Mouse (Mus musculus) forebrain, embryonic 15.5 days (tissue): ENCODE measurements around the gene Igfals. TPM values are rescaled to one million over a fixed set of nuclear protein-coding genes. Genes with fewer than 3 reads are reported as not detected.

ENCODE experiments used
- polyA plus RNA-seq: library from polyadenylated mRNA; unstranded; fragments of >200 nt; fragmentation: Nextera tagmentation; extraction: Ambion mirVana; gene quantifications from 2 replicates; pipeline ENCODE4 v1.2.1, GENCODE M21; 2015

Igfals gene
- polyA plus RNA-seq, 1 experiment from 2014 or later: 0.11 TPM

Other genes with a start within 250 kb of the Igfals start
- 68.7 and 75.6 TPM in 2 replicates for gene Tsc2, start 233.4 kb upstream of the Igfals start, polyA plus RNA-seq
- 12.5 and 12.7 TPM in 2 replicates for gene Nthl1, start 233.3 kb upstream of the Igfals start, polyA plus RNA-seq
- gene Slc9a3r2, start 215.7 kb upstream of the Igfals start, polyA plus RNA-seq: 26.7 and 27.6 TPM in 2 replicates
- not detected in 2 replicates for gene Npw, start 207.5 kb upstream of the Igfals start, polyA plus RNA-seq
- gene Zfp598, start 196.3 kb upstream of the Igfals start, polyA plus RNA-seq: 19.1 and 20.9 TPM in 2 replicates
- gene Syngr3, start 176.0 kb upstream of the Igfals start, polyA plus RNA-seq: 134 and 145 TPM in 2 replicates
- 38.7 TPM in 2 replicates for gene Gfer, start 169.8 kb upstream of the Igfals start, polyA plus RNA-seq
- 1.4 and 2.0 TPM in 2 replicates for gene Noxo1, start 169.8 kb upstream of the Igfals start, polyA plus RNA-seq
- gene Tbl3, start 158.3 kb upstream of the Igfals start, polyA plus RNA-seq: 79.5 and 83.9 TPM in 2 replicates
- gene Rnf151, start 147.9 kb upstream of the Igfals start, polyA plus RNA-seq: not detected in 2 replicates
- 816 and 846 TPM in 2 replicates for gene Rps2, start 147.9 kb upstream of the Igfals start, polyA plus RNA-seq
- 249 and 261 TPM in 2 replicates for gene Ndufb10, start 141.5 kb upstream of the Igfals start, polyA plus RNA-seq
- not detected in 2 replicates for gene Rpl3l, start 138.2 kb upstream of the Igfals start, polyA plus RNA-seq
- 20.5 and 22.5 TPM in 2 replicates for gene Msrb1, start 129.4 kb upstream of the Igfals start, polyA plus RNA-seq
- not detected in 2 replicates for gene Hs3st6, start 113.0 kb upstream of the Igfals start, polyA plus RNA-seq
- gene Meiob, start 61.7 kb upstream of the Igfals start, polyA plus RNA-seq: not detected in 2 replicates
- 45.1 and 45.7 TPM in 2 replicates for gene Hagh, start 25.9 kb upstream of the Igfals start, polyA plus RNA-seq
- gene Fahd1, start 15.6 kb upstream of the Igfals start, polyA plus RNA-seq: 16.0 and 16.8 TPM in 2 replicates
- gene Nubp2, start 20.4 kb downstream of the Igfals start, polyA plus RNA-seq: 73.2 and 74.2 TPM in 2 replicates
- 81.5 and 82.5 TPM in 2 replicates for gene Spsb3, start 20.6 kb downstream of the Igfals start, polyA plus RNA-seq
- gene Eme2, start 29.1 kb downstream of the Igfals start, polyA plus RNA-seq: 32.8 and 34.6 TPM in 2 replicates
- 77.6 and 82.2 TPM in 2 replicates for gene Mrps34, start 29.1 kb downstream of the Igfals start, polyA plus RNA-seq
- gene Nme3, start 30.5 kb downstream of the Igfals start, polyA plus RNA-seq: 69.6 and 72.6 TPM in 2 replicates
- 89.4 and 90.6 TPM in 2 replicates for gene Mapk8ip3, start 71.0 kb downstream of the Igfals start, polyA plus RNA-seq
- 101 and 114 TPM in 2 replicates for gene Jpt2, start 94.7 kb downstream of the Igfals start, polyA plus RNA-seq
- 7.6 and 8.5 TPM in 2 replicates for gene Cramp1l, start 149.8 kb downstream of the Igfals start, polyA plus RNA-seq
- 24.0 and 25.4 TPM in 2 replicates for gene Ift140, start 150.1 kb downstream of the Igfals start, polyA plus RNA-seq
- gene Tmem204, start 217.6 kb downstream of the Igfals start, polyA plus RNA-seq: 10.5 and 11.5 TPM in 2 replicates
- gene Telo2, start 250.0 kb downstream of the Igfals start, polyA plus RNA-seq: 54.6 and 57.2 TPM in 2 replicates